In the genomic region with DNA sequence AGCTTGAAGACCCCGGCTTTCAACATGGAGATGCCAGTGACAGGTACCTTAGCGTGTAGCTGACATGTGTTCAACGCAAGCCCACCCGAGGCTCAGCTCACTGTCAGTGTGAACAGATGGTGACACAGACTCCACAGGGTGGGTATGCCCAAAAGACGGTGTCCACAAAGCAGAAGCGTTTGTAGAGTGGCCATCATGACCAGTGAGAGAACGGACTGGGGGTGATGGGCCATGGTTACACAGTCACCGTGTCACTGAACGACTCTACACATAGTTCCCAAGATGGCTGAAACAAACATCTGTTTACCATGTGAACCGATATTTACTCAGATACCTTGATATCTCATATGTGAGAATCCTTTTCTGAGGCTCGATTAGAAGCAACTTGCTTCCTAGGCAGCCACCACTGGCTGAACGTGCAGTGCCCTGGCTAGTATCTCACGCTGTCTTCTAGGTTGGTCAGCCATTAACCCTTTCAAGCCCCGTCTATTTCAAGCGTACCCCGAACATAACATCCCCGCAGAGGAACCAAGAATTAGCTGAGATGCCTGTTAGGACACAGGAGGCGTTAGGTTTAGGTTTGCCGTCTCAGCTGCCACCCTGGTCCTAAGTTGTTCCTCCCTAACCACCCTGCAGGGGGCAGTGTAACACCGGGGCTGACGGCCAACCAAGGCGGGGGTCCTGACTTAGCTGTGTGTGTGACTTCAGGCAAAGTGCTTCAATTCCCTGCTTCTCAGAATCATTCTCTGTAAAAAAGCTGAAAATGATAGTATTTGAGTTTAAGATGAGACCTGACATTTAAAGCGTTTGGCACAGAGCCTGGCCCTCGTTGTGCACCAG, we compare ENCODE assay signal across 10 mouse cellular contexts. TPM values are rescaled to one million over a fixed set of nuclear protein-coding genes. Genes with fewer than 3 reads are reported as not detected.
DNase-seq lines count a peak whose midpoint lies in the region; TF ChIP-seq lines count a peak whose summit lies in the region.
"Had no signal": no experiment of that assay in that cellular context is flagged by ENCODE, and none has a peak within 500 bp of the region (broad histone marks: within the 10 kb centered on the region; RNA-seq: fewer than 3 reads in every experiment).

No protein-coding gene starts in this region.

- intact Hi-C loops in heart, postnatal 14 days (cut with DNase I): loop anchor here (5.0 to 10.0 kb wide), 4 partner anchors 70 to 700 kb away; no protein-coding TSS in a partner anchor

- H3K4me1 ChIP-seq in lung, adult 2 months (ENCODE audit: control insufficient read depth, insufficient read depth, low read length): no peaks in the 10 kb centered on the region
- H3K4me1 ChIP-seq: stomach, embryonic 15.5 days had no signal

- 42% methylated on average over 24 of the region's 24 CpGs for WGBS in lung, adult 2 months

- peak; percentile 29 for DNase-seq in 416B (ENCODE audit: low read depth)
- DNase-seq in adipocyte (ENCODE audit: low spot score): peak; percentile 53
- peak; percentile 85 for DNase-seq in embryo, embryonic 10 days (ENCODE audit: low spot score)
- DNase-seq in heart, postnatal 14 days: peak; percentile 66 to 82
- DNase-seq in layer of hippocampus, adult 2 months (ENCODE audit: low spot score in 2 of 2): peak; percentile 74 to 91
- DNase-seq in lung, adult 2 months: peak; percentile 40
- peak; percentile 67 for DNase-seq in ovary, postnatal 14 days (ENCODE audit: low spot score)
- DNase-seq in spleen, adult 12 weeks (ENCODE audit: low spot score): no peak

- H3K4me3 ChIP-seq in layer of hippocampus, adult 2 months: peak overlapping the region; percentile 15; the same call in 1 of the 2 replicates
- no peak overlapping the region for H3K4me3 ChIP-seq in lung, adult 2 months (replicated peaks; ENCODE audit: extremely low read depth, low read depth, low read length)
- H3K4me3 ChIP-seq: erythroblast, embryonic 14.5 days; stomach, embryonic 15.5 days had no signal

- peak; percentile 92 for TF ChIP-seq CTCF in layer of hippocampus, adult 2 months (conservative IDR thresholded peaks at IDR 0.05)
- TF ChIP-seq CTCF in lung, adult 2 months (IDR thresholded peaks at IDR 0.05; ENCODE audit: insufficient read depth, low read length): peak; percentile 65

- peak overlapping the region; percentile 2; the same call in 1 of the 2 replicates for H3K27ac ChIP-seq in layer of hippocampus, adult 2 months
- H3K27ac ChIP-seq: stomach, embryonic 15.5 days had no signal

- no peak for TF ChIP-seq POLR2A in lung, adult 2 months (IDR thresholded peaks at IDR 0.05; ENCODE audit: borderline replicate concordance, extremely low read depth, low read depth, low read length)

RNA-seq across cellular contexts. Expression of gene Erich3, which starts 10.9 kb away (rescaled TPM):
- total RNA-seq in heart, postnatal 14 days (2021): under 1 TPM; 0.05 to 0.22 TPM
- total RNA-seq in layer of hippocampus, adult 2 months (2021): 1 to 10 TPM; 7.7 TPM
- 1.9 and 2.6 TPM in 2 replicates for polyA plus RNA-seq in lung, adult 2 months (2012; rRNA removed)
- polyA plus RNA-seq: erythroblast, embryonic 14.5 days had no signal

RNA-seq across cellular contexts. Expression of gene Tyw3, which starts 55.9 kb away (rescaled TPM):
- total RNA-seq in heart, postnatal 14 days (2021): 1 to 10 TPM; 6.3 to 6.6 TPM
- total RNA-seq in layer of hippocampus, adult 2 months (2021): 10 to 100 TPM; 11.1 to 12.4 TPM
- polyA plus RNA-seq in lung, adult 2 months (2012; rRNA removed): 9.1 and 9.4 TPM in 2 replicates

RNA-seq across cellular contexts. Expression of gene Cryz, which starts 56.3 kb away (rescaled TPM):
- 10 to 100 TPM; 15.5 to 20.3 TPM for total RNA-seq in heart, postnatal 14 days (2021)
- total RNA-seq in layer of hippocampus, adult 2 months (2021): 10 to 100 TPM; 20.5 to 23.2 TPM
- 4.7 and 6.6 TPM in 2 replicates for polyA plus RNA-seq in lung, adult 2 months (2012; rRNA removed)

Comparison
In these comparisons a context has a peak if more than half of its experiments do, and no peak if none do; other contexts are left out.
1. RNA of gene Erich3, which starts 10.9 kb away (total RNA-seq): 7.7 TPM in layer of hippocampus, adult 2 months; 0.05 to 0.22 TPM in heart, postnatal 14 days; every median in the first group is over 4 times any median in the second.